Mouse (Mus musculus): Measurements from ENCODE around the gene Olfr1388. TPM values are rescaled to one million over a fixed set of nuclear protein-coding genes. Genes with fewer than 3 reads are reported as not detected.
"Not testable (repeated sequence)": the region's sequence is repeated elsewhere in the genome, so short reads cannot be mapped to it uniquely, and the experiment has no call there.

The Olfr1388 gene
- polyA plus RNA-seq, 1 experiment = 2.6 TPM

- Histone ChIP-seq H3K4me1 (ENCODE audit: control insufficient read depth, insufficient read depth, low read length) (no peaks in the 10 kb centered on the region), H3K27ac (ENCODE audit: insufficient read depth, low read length) (no peak overlapping the region), H3K27me3 (ENCODE audit: control insufficient read depth, insufficient read depth, low read length, poor library complexity, severe bottlenecking) (no peaks in the 10 kb centered on the region), H3K9ac (ENCODE audit: low read depth, poor library complexity, severe bottlenecking) (no peak overlapping the region), H3K9me3 (replicated peaks; ENCODE audit: control insufficient read depth, insufficient read depth, low read length, poor library complexity, severe bottlenecking) (no peaks in the 10 kb centered on the region), H3K36me3 (ENCODE audit: control insufficient read depth, insufficient read depth, low read length, poor library complexity, severe bottlenecking) (no peaks in the 10 kb centered on the region), H3K4me3 (ENCODE audit: low read depth, low read length) (no peak overlapping the region)
- TF ChIP-seq CTCF (IDR thresholded peaks at IDR 0.05; ENCODE audit: low read depth, low read length) (no peak), EP300 (IDR thresholded peaks at IDR 0.05; ENCODE audit: insufficient read depth, low read depth, low read length) (no peak), POLR2A (IDR thresholded peaks at IDR 0.05; ENCODE audit: insufficient read depth, low read length) (no peak)
Observed at GRCm38 (mm10) chr11:49429641-49430040, 6.8 kb upstream of the Olfr1388 start.

- no peaks in the 10 kb centered on the region for H3K27me3 ChIP-seq (ENCODE audit: control insufficient read depth, insufficient read depth, low read length, poor library complexity, severe bottlenecking)
- no peaks in the 10 kb centered on the region for H3K4me1 ChIP-seq (ENCODE audit: control insufficient read depth, insufficient read depth, low read length)
- no peak within 1 kb of the TSS for H3K27ac ChIP-seq (ENCODE audit: insufficient read depth, low read length)
- no peaks in the 10 kb centered on the region for H3K36me3 ChIP-seq (ENCODE audit: control insufficient read depth, insufficient read depth, low read length, poor library complexity, severe bottlenecking)
- H3K9ac ChIP-seq (ENCODE audit: low read depth, poor library complexity, severe bottlenecking) = no peak within 1 kb of the TSS
- TF ChIP-seq CTCF (IDR thresholded peaks at IDR 0.05; ENCODE audit: low read depth, low read length) (no peak), EP300 (IDR thresholded peaks at IDR 0.05; ENCODE audit: insufficient read depth, low read depth, low read length) (no peak), POLR2A (IDR thresholded peaks at IDR 0.05; ENCODE audit: insufficient read depth, low read length) (no peak)
- no peak within 1 kb of the TSS for H3K4me3 ChIP-seq (ENCODE audit: low read depth, low read length)
- peaks cover 8% of the 10 kb centered on the region for H3K9me3 ChIP-seq (replicated peaks; ENCODE audit: control insufficient read depth, insufficient read depth, low read length, poor library complexity, severe bottlenecking)
Observed at GRCm38 (mm10) chr11:49455043-49455442, 18.6 kb downstream of the Olfr1388 start, which contains the start of gene Olfr1387. Gene Olfr1387, plus strand, starts transcription at chr11:49455343.

GRCm38 (mm10) chr11:49464746-49465145 is 28.3 kb downstream of the Olfr1388 start, which contains the start of gene Olfr1386:
Gene Olfr1386, plus strand, starts transcription at chr11:49465046.
- not testable (repeated sequence) for H3K36me3 ChIP-seq (ENCODE audit: control insufficient read depth, insufficient read depth, low read length, poor library complexity, severe bottlenecking); H3K9ac ChIP-seq (ENCODE audit: low read depth, poor library complexity, severe bottlenecking); H3K9me3 ChIP-seq (replicated peaks; ENCODE audit: control insufficient read depth, insufficient read depth, low read length, poor library complexity, severe bottlenecking); H3K4me3 ChIP-seq (ENCODE audit: low read depth, low read length); H3K27me3 ChIP-seq (ENCODE audit: control insufficient read depth, insufficient read depth, low read length, poor library complexity, severe bottlenecking); H3K27ac ChIP-seq (ENCODE audit: insufficient read depth, low read length); H3K4me1 ChIP-seq (ENCODE audit: control insufficient read depth, insufficient read depth, low read length)

GRCm38 (mm10) chr11:49485973-49486372 is 49.5 kb downstream of the Olfr1388 start:
- no peaks in the 10 kb centered on the region for H3K4me1 ChIP-seq (ENCODE audit: control insufficient read depth, insufficient read depth, low read length)
- H3K27ac ChIP-seq (ENCODE audit: insufficient read depth, low read length) = no peak overlapping the region
- no peaks in the 10 kb centered on the region for H3K27me3 ChIP-seq (ENCODE audit: control insufficient read depth, insufficient read depth, low read length, poor library complexity, severe bottlenecking)
- TF ChIP-seq POLR2A (IDR thresholded peaks at IDR 0.05; ENCODE audit: insufficient read depth, low read length) = no peak
- no peak for TF ChIP-seq CTCF (IDR thresholded peaks at IDR 0.05; ENCODE audit: low read depth, low read length)
- no peak for TF ChIP-seq EP300 (IDR thresholded peaks at IDR 0.05; ENCODE audit: insufficient read depth, low read depth, low read length)
- no peaks in the 10 kb centered on the region for H3K36me3 ChIP-seq (ENCODE audit: control insufficient read depth, insufficient read depth, low read length, poor library complexity, severe bottlenecking)
- H3K9me3 ChIP-seq (replicated peaks; ENCODE audit: control insufficient read depth, insufficient read depth, low read length, poor library complexity, severe bottlenecking) = no peaks in the 10 kb centered on the region
- no peak overlapping the region for H3K4me3 ChIP-seq (ENCODE audit: low read depth, low read length)
- H3K9ac ChIP-seq (ENCODE audit: low read depth, poor library complexity, severe bottlenecking) = no peak overlapping the region

GRCm38 (mm10) chr11:49488770-49489169 is 52.3 kb downstream of the Olfr1388 start, which contains the start of gene Olfr1385:
Gene Olfr1385, plus strand, starts transcription at chr11:49489070.
- H3K4me3 ChIP-seq (ENCODE audit: low read depth, low read length) = not testable (repeated sequence)

More at GRCm38 (mm10) chr11:49488770-49489169, 52.3 kb downstream of the Olfr1388 start, which contains the start of gene Olfr1385:
- not testable (repeated sequence) for H3K36me3 ChIP-seq (ENCODE audit: control insufficient read depth, insufficient read depth, low read length, poor library complexity, severe bottlenecking); H3K9me3 ChIP-seq (replicated peaks; ENCODE audit: control insufficient read depth, insufficient read depth, low read length, poor library complexity, severe bottlenecking); H3K4me1 ChIP-seq (ENCODE audit: control insufficient read depth, insufficient read depth, low read length); H3K27me3 ChIP-seq (ENCODE audit: control insufficient read depth, insufficient read depth, low read length, poor library complexity, severe bottlenecking); H3K27ac ChIP-seq (ENCODE audit: insufficient read depth, low read length); H3K9ac ChIP-seq (ENCODE audit: low read depth, poor library complexity, severe bottlenecking)

Other genes with a start within 250 kb of the Olfr1388 start
- not detected in 2 replicates for gene Btnl9, start 249.5 kb upstream of the Olfr1388 start, polyA plus RNA-seq (2011; ENCODE audit: insufficient read depth, insufficient read length, low read depth, missing spikeins)
- gene Zfp62, start 233.3 kb upstream of the Olfr1388 start, polyA plus RNA-seq (2011; ENCODE audit: insufficient read depth, insufficient read length, low read depth, missing spikeins) = 29.3 and 33.6 TPM in 2 replicates
- 16.5 and 21.1 TPM in 2 replicates for gene Mgat1, start 192.4 kb upstream of the Olfr1388 start, polyA plus RNA-seq (2011; ENCODE audit: insufficient read depth, insufficient read length, low read depth, missing spikeins)
- gene Olfr1393, start 158.3 kb upstream of the Olfr1388 start, polyA plus RNA-seq (2011; ENCODE audit: insufficient read depth, insufficient read length, low read depth, missing spikeins) = not detected in 2 replicates
- gene Olfr1392, start 151.3 kb upstream of the Olfr1388 start, polyA plus RNA-seq (2011; ENCODE audit: insufficient read depth, insufficient read length, low read depth, missing spikeins) = not detected in 2 replicates
- not detected in 2 replicates for gene Olfr10, start 131.9 kb upstream of the Olfr1388 start, polyA plus RNA-seq (2011; ENCODE audit: insufficient read depth, insufficient read length, low read depth, missing spikeins)
- not detected in 2 replicates for gene Olfr1391, start 113.9 kb upstream of the Olfr1388 start, polyA plus RNA-seq (2011; ENCODE audit: insufficient read depth, insufficient read length, low read depth, missing spikeins)
- not detected in 2 replicates for gene Olfr1390, start 101.4 kb upstream of the Olfr1388 start, polyA plus RNA-seq (2011; ENCODE audit: insufficient read depth, insufficient read length, low read depth, missing spikeins)
- gene Olfr1389, start 13.6 kb upstream of the Olfr1388 start, polyA plus RNA-seq (2011; ENCODE audit: insufficient read depth, insufficient read length, low read depth, missing spikeins) = not detected in 2 replicates
- not detected in 2 replicates for gene Olfr1387, start 18.7 kb downstream of the Olfr1388 start, polyA plus RNA-seq (2011; ENCODE audit: insufficient read depth, insufficient read length, low read depth, missing spikeins)
- not detected in 2 replicates for gene Olfr1386, start 28.4 kb downstream of the Olfr1388 start, polyA plus RNA-seq (2011; ENCODE audit: insufficient read depth, insufficient read length, low read depth, missing spikeins)
- not detected in 2 replicates for gene Olfr1385, start 52.4 kb downstream of the Olfr1388 start, polyA plus RNA-seq (2011; ENCODE audit: insufficient read depth, insufficient read length, low read depth, missing spikeins)
- gene Olfr1384, start 70.1 kb downstream of the Olfr1388 start, polyA plus RNA-seq (2011; ENCODE audit: insufficient read depth, insufficient read length, low read depth, missing spikeins) = 0.21 TPM in 1 of 2 replicates, not detected in the other
- 0.26 and 0.34 TPM in 2 replicates for gene Olfr1383, start 83.0 kb downstream of the Olfr1388 start, polyA plus RNA-seq (2011; ENCODE audit: insufficient read depth, insufficient read length, low read depth, missing spikeins)
- gene Olfr1382, start 91.6 kb downstream of the Olfr1388 start, polyA plus RNA-seq (2011; ENCODE audit: insufficient read depth, insufficient read length, low read depth, missing spikeins) = not detected in 2 replicates
- not detected in 2 replicates for gene Olfr1381, start 106.8 kb downstream of the Olfr1388 start, polyA plus RNA-seq (2011; ENCODE audit: insufficient read depth, insufficient read length, low read depth, missing spikeins)
- not detected in 2 replicates for gene Olfr1380, start 120.3 kb downstream of the Olfr1388 start, polyA plus RNA-seq (2011; ENCODE audit: insufficient read depth, insufficient read length, low read depth, missing spikeins)
- 2.8 and 3.0 TPM in 2 replicates for gene Flt4, start 172.6 kb downstream of the Olfr1388 start, polyA plus RNA-seq (2011; ENCODE audit: insufficient read depth, insufficient read length, low read depth, missing spikeins)
- not detected in 2 replicates for gene Scgb3a1, start 227.0 kb downstream of the Olfr1388 start, polyA plus RNA-seq (2011; ENCODE audit: insufficient read depth, insufficient read length, low read depth, missing spikeins)